Mouse (Mus musculus): ENCODE data around the gene Tmem135. TPM values are rescaled to one million over a fixed set of nuclear protein-coding genes. Genes with fewer than 3 reads are reported as not detected.

Gene Tmem135
- total RNA-seq, 1 experiment from 2014 or later: 50.7 TPM

GRCm38 (mm10) chr7:89171790-89172467, 232.1 kb downstream of the Tmem135 start:
- ATAC-seq (replicated peaks; ENCODE audit: insufficient number of reproducible peaks, low FRiP score, low TSS enrichment, poor library complexity, severe bottlenecking): no peak

- ATAC-seq (replicated peaks; ENCODE audit: insufficient number of reproducible peaks, low FRiP score, low TSS enrichment, poor library complexity, severe bottlenecking): peak; percentile 85
Measured at GRCm38 (mm10) chr7:89168606-89169005, 235.4 kb downstream of the Tmem135 start.

- no peak for ATAC-seq (replicated peaks; ENCODE audit: insufficient number of reproducible peaks, low FRiP score, low TSS enrichment, poor library complexity, severe bottlenecking)
Measured at GRCm38 (mm10) chr7:89165528-89165927, 238.5 kb downstream of the Tmem135 start.

- ATAC-seq (replicated peaks; ENCODE audit: insufficient number of reproducible peaks, low FRiP score, low TSS enrichment, poor library complexity, severe bottlenecking): no peak
Measured at GRCm38 (mm10) chr7:89161610-89162378, 242.2 kb downstream of the Tmem135 start.

GRCm38 (mm10) chr7:89157356-89157755, 246.7 kb downstream of the Tmem135 start:
- no peak for ATAC-seq (replicated peaks; ENCODE audit: insufficient number of reproducible peaks, low FRiP score, low TSS enrichment, poor library complexity, severe bottlenecking)

- no peak for ATAC-seq (replicated peaks; ENCODE audit: insufficient number of reproducible peaks, low FRiP score, low TSS enrichment, poor library complexity, severe bottlenecking)
Measured at GRCm38 (mm10) chr7:89156629-89157028, 247.4 kb downstream of the Tmem135 start.

- ATAC-seq (replicated peaks; ENCODE audit: insufficient number of reproducible peaks, low FRiP score, low TSS enrichment, poor library complexity, severe bottlenecking): no peak
Measured at GRCm38 (mm10) chr7:89155741-89156140, 248.3 kb downstream of the Tmem135 start.

DNA sequence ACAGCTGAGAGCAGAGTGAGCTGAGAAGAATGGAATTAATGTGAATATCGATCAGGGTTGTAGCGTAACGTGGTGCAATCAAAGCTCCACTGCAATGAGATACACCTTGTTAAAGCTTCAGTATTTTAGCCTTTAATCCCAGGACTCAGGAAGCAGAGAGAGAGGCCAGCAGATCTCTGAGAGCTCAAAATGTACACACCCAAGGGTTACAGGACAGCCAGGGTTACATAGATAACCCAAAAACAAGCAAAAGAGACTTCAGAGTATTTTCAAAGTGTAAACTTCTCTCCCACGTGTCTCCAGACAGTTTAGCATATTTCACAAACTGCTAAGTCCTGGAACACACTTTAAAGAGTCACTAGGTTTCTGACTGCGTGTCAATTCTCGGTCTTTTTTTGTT, 248.8 kb downstream of the Tmem135 start:
- no peak for ATAC-seq (replicated peaks; ENCODE audit: insufficient number of reproducible peaks, low FRiP score, low TSS enrichment, poor library complexity, severe bottlenecking)

GRCm38 (mm10) chr7:89151345-89151744, 252.7 kb downstream of the Tmem135 start:
- no peak for ATAC-seq (replicated peaks; ENCODE audit: insufficient number of reproducible peaks, low FRiP score, low TSS enrichment, poor library complexity, severe bottlenecking)

GRCm38 (mm10) chr7:89140640-89141300, 263.3 kb downstream of the Tmem135 start:
- no peak for ATAC-seq (replicated peaks; ENCODE audit: insufficient number of reproducible peaks, low FRiP score, low TSS enrichment, poor library complexity, severe bottlenecking)

GRCm38 (mm10) chr7:89134884-89135511, 269.0 kb downstream of the Tmem135 start:
- no peak for ATAC-seq (replicated peaks; ENCODE audit: insufficient number of reproducible peaks, low FRiP score, low TSS enrichment, poor library complexity, severe bottlenecking)

GRCm38 (mm10) chr7:89126063-89126882, 277.7 kb downstream of the Tmem135 start:
- 0 out of 2 replicates have a peak, but pooled peaks have one; percentile 28 for ATAC-seq (replicated peaks; ENCODE audit: insufficient number of reproducible peaks, low FRiP score, low TSS enrichment, poor library complexity, severe bottlenecking)

- ATAC-seq (replicated peaks; ENCODE audit: insufficient number of reproducible peaks, low FRiP score, low TSS enrichment, poor library complexity, severe bottlenecking): no peak
Measured at GRCm38 (mm10) chr7:89116261-89116664, 287.8 kb downstream of the Tmem135 start.

DNA sequence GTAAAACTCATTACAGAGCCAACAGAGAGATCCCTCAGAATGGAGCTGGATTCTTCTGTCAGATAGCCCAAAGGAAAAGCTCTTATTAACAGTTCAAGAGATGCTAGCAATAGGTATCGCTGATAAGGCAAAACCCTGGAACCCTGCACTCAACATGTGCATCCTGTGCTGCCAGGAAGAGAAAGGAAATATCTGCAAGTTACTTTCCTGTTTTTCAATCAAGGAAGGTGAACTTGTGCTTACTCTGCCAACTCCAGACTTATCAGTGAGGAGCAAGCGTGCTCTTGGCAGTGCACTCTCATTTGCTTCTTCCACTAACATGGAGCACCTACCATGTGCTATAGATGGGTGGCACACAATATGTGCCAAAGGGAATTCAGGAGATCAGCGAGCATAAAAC, 288.4 kb downstream of the Tmem135 start:
- ATAC-seq (replicated peaks; ENCODE audit: insufficient number of reproducible peaks, low FRiP score, low TSS enrichment, poor library complexity, severe bottlenecking): no peak

- no peak for ATAC-seq (replicated peaks; ENCODE audit: insufficient number of reproducible peaks, low FRiP score, low TSS enrichment, poor library complexity, severe bottlenecking)
Measured at GRCm38 (mm10) chr7:89106421-89106820, 297.6 kb downstream of the Tmem135 start.

DNA sequence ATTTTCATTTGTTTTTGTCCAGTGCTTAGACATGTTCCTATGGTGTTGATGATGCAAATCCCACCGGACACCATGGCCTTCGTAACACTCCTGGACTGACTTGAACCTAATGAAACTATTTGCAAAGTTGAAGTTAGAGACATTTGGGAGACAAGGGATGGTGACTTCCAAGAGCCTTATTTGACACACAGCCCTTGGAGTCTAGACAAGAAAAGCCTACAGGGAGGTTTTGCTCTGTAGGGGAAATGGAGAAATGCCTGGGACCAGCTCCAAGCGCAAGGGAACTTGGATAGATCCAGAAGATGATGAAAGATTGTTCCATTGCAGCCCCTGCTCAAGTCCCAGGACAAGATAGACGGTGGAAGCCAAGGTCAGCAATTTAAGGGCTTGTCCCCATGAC, 304.3 kb downstream of the Tmem135 start:
- no peak for ATAC-seq (replicated peaks; ENCODE audit: insufficient number of reproducible peaks, low FRiP score, low TSS enrichment, poor library complexity, severe bottlenecking)

Data from monocyte, adult 5-6 weeks (primary cell).